Mouse (Mus musculus): Measurements from ENCODE around the gene Onecut3.

DNA sequence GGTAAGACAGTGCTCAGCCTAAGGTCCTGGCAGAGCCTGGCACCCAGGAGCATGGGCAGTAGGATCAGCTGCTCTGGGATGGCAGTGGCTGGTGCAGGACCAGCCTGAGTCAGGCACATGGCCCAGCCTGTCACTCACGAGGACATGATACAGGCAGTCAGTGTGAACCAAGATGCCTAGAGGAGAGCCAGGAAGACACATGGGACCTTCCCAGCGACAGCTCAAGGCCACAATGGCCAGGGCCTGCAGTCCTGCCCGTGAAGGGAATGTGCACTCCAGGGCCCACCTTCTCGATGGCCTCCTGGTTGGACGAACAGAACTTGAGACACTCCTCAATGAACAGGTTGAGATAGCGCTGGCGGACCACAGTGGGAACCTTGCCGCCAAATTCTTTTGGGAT, 51.0 kb downstream of the Onecut3 start:
- TF ChIP-seq CTCF (IDR thresholded peaks at IDR 0.05; ENCODE audit: borderline replicate concordance, control insufficient read depth, extremely low read depth, insufficient read depth, low read length, poor library complexity) (no peak), POLR2A (IDR thresholded peaks at IDR 0.05; ENCODE audit: control insufficient read depth, extremely low read depth, insufficient read depth, low read length, poor library complexity) (no peak)
